In the genomic region with DNA sequence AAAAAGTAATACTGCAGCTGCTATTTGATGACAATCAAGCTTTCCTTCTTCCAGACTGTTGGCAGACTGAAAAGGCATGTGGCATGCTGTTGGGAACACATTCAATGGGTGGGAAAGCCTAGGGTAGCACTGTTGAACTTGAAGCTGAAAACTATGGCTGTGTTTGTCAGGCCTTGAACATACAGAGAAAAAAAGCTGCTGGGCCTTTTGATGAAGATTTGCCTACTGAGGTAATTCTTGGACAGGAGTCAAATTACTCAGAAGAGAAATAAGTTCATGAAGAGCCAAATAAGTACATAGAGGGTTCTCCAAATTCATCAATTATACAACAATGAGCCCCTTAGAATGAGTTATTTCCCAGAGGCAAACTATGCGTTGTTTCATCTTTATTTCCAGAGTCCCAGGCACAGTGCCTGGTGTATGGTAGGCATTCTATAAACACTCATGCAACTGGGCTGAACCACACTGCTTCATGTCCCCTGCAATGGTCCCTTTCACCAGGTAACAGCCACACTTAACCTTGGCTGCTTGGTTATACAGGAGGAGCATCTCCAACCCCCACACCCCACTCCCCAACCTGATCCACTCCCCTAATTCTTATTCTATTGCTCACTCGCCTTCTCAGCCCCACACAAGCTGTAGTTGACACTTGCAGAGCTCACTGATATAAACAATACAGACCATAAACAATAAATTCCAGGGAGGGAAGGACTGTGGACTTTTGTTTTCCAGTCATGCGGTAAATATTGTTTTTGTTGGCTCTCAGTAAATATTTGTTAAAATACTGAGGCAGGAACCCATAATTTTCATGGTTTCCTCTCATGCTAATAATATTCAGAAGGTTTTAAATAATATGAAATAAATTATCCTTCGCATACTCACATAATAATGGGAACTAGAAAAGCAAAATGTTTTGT, we compare ENCODE assay signal across 23 mouse cellular contexts. TPM values are rescaled to one million over a fixed set of nuclear protein-coding genes. Genes with fewer than 3 reads are reported as not detected.
DNase-seq lines count a peak whose midpoint lies in the region; ATAC-seq lines count a peak whose summit lies in the region.
"Had no signal": no experiment of that assay in that cellular context is flagged by ENCODE, and none has a peak within 500 bp of the region (broad histone marks: within the 10 kb centered on the region; RNA-seq: fewer than 3 reads in every experiment).

No protein-coding gene starts in this region.

- no peak for ATAC-seq in embryonic facial prominence, embryonic 14.5 days (ENCODE audit: low read depth)
- ATAC-seq in hindbrain, embryonic 13.5 days (ENCODE audit: low FRiP score) = no peak
- no peak for ATAC-seq in hindbrain, embryonic 16.5 days
- peak; percentile 47; the same call in 1 of the 2 replicates for ATAC-seq in intestine, embryonic 16.5 days
- ATAC-seq: liver, postnatal 0 days had no signal

- no peaks in the 10 kb centered on the region for H3K27me3 ChIP-seq in embryonic facial prominence, embryonic 14.5 days (replicated peaks; ENCODE audit: control insufficient read depth, insufficient read depth, low read length)
- no peaks in the 10 kb centered on the region for H3K27me3 ChIP-seq in embryonic facial prominence, embryonic 10.5 days (replicated peaks; ENCODE audit: low read depth, poor library complexity, severe bottlenecking)
- H3K27me3 ChIP-seq in hindbrain, embryonic 13.5 days = no peaks in the 10 kb centered on the region
- no peaks in the 10 kb centered on the region for H3K27me3 ChIP-seq in hindbrain, embryonic 16.5 days (replicated peaks; ENCODE audit: control insufficient read depth, insufficient read depth, low read length)
- H3K27me3 ChIP-seq in intestine, embryonic 16.5 days (replicated peaks; ENCODE audit: control insufficient read depth, insufficient read depth, low read length) = no peaks in the 10 kb centered on the region
- H3K27me3 ChIP-seq: embryonic facial prominence, embryonic 13.5 days; limb, embryonic 12.5 days had no signal

- DNase-seq in embryonic facial prominence, embryonic 14.5 days (ENCODE audit: low spot score) = no peak
- no peak for DNase-seq in embryonic facial prominence, embryonic 10.5 days (ENCODE audit: low spot score)
- DNase-seq in Muller cell, postnatal 12 days (ENCODE audit: inconsistent ontology term) = peak; percentile 79
- no peak for DNase-seq in adrenal gland, adult 2 months
- no peak for DNase-seq in urinary bladder, postnatal 36 days (ENCODE audit: low spot score in 2 of 2)
- DNase-seq: adrenal gland, postnatal 36 days; cerebellum, adult 11-12 months; cerebellum, postnatal 14 days; gastrocnemius, postnatal 14 days; heart, adult 11 months; liver, postnatal 0 days; lung, postnatal 10 days; thymus, postnatal 14 days had no signal

- 66% methylated on average over 4 of the region's 4 CpGs for WGBS in embryonic facial prominence, embryonic 14.5 days
- WGBS in embryonic facial prominence, embryonic 10.5 days = 82% methylated on average over 4 of the region's 4 CpGs
- WGBS in hindbrain, embryonic 13.5 days = 64% methylated on average over 4 of the region's 4 CpGs
- 53% methylated on average over 4 of the region's 4 CpGs for WGBS in hindbrain, embryonic 16.5 days
- 55% methylated on average over 4 of the region's 4 CpGs for WGBS in intestine, embryonic 16.5 days

- peak overlapping the region; percentile 16; the same call in 1 of the 2 replicates for H3K27ac ChIP-seq in embryonic facial prominence, embryonic 14.5 days (replicated peaks; ENCODE audit: low read depth, low read length)
- no peak overlapping the region for H3K27ac ChIP-seq in embryonic facial prominence, embryonic 10.5 days (replicated peaks)
- peak overlapping the region; percentile 12; the same call in 1 of the 2 replicates for H3K27ac ChIP-seq in hindbrain, embryonic 13.5 days
- no peak overlapping the region for H3K27ac ChIP-seq in hindbrain, embryonic 16.5 days (ENCODE audit: low read depth, low read length)
- peak overlapping the region; percentile 41 for H3K27ac ChIP-seq in intestine, embryonic 16.5 days (ENCODE audit: low read length)
- H3K27ac ChIP-seq: hindbrain, embryonic 14.5 days had no signal

- H3K4me3 ChIP-seq in embryonic facial prominence, embryonic 14.5 days (ENCODE audit: low read depth, low read length) = no peak overlapping the region
- H3K4me3 ChIP-seq in embryonic facial prominence, embryonic 10.5 days = no peak overlapping the region
- H3K4me3 ChIP-seq in hindbrain, embryonic 13.5 days = no peak overlapping the region
- H3K4me3 ChIP-seq in hindbrain, embryonic 16.5 days (ENCODE audit: low read length) = no peak overlapping the region
- H3K4me3 ChIP-seq in intestine, embryonic 16.5 days (ENCODE audit: low read length) = no peak overlapping the region
- H3K4me3 ChIP-seq: embryonic facial prominence, embryonic 13.5 days; limb, embryonic 12.5 days had no signal

- no peak overlapping the region for H3K9ac ChIP-seq in embryonic facial prominence, embryonic 14.5 days (ENCODE audit: low read depth, low read length)
- H3K9ac ChIP-seq in hindbrain, embryonic 13.5 days = no peak overlapping the region
- H3K9ac ChIP-seq in hindbrain, embryonic 16.5 days (ENCODE audit: low read depth, low read length) = no peak overlapping the region
- no peak overlapping the region for H3K9ac ChIP-seq in intestine, embryonic 16.5 days (ENCODE audit: low read depth, low read length)
- H3K9ac ChIP-seq: embryonic facial prominence, embryonic 13.5 days; hindbrain, embryonic 14.5 days; limb, embryonic 12.5 days; liver, postnatal 0 days had no signal

- no peaks in the 10 kb centered on the region for H3K36me3 ChIP-seq in embryonic facial prominence, embryonic 14.5 days (ENCODE audit: control insufficient read depth, insufficient read depth, low read length)
- no peaks in the 10 kb centered on the region for H3K36me3 ChIP-seq in embryonic facial prominence, embryonic 10.5 days (replicated peaks)
- no peaks in the 10 kb centered on the region for H3K36me3 ChIP-seq in hindbrain, embryonic 13.5 days
- H3K36me3 ChIP-seq in hindbrain, embryonic 16.5 days (ENCODE audit: control insufficient read depth, insufficient read depth, low read length) = no peaks in the 10 kb centered on the region
- H3K36me3 ChIP-seq in intestine, embryonic 16.5 days (ENCODE audit: control insufficient read depth, insufficient read depth, low read length) = no peaks in the 10 kb centered on the region
- H3K36me3 ChIP-seq: embryonic facial prominence, embryonic 13.5 days; limb, embryonic 12.5 days had no signal

- peaks cover 16% of the 10 kb centered on the region for H3K4me1 ChIP-seq in embryonic facial prominence, embryonic 14.5 days (ENCODE audit: control insufficient read depth, insufficient read depth, low read length)
- H3K4me1 ChIP-seq in embryonic facial prominence, embryonic 10.5 days = peaks cover 6% of the 10 kb centered on the region; the same call in 1 of the 2 replicates
- H3K4me1 ChIP-seq in hindbrain, embryonic 13.5 days (replicated peaks) = 0 out of 2 replicates have a peak, but pooled peaks cover 3% of the 10 kb centered on the region
- no peaks in the 10 kb centered on the region for H3K4me1 ChIP-seq in hindbrain, embryonic 16.5 days (ENCODE audit: control insufficient read depth, insufficient read depth, low read depth, low read length)
- peaks cover 29% of the 10 kb centered on the region for H3K4me1 ChIP-seq in intestine, embryonic 16.5 days (ENCODE audit: control insufficient read depth, insufficient read depth, low read length)

- H3K9me3 ChIP-seq in embryonic facial prominence, embryonic 14.5 days (ENCODE audit: control insufficient read depth, low read length) = no peaks in the 10 kb centered on the region
- H3K9me3 ChIP-seq in embryonic facial prominence, embryonic 10.5 days = no peaks in the 10 kb centered on the region
- H3K9me3 ChIP-seq in hindbrain, embryonic 13.5 days = no peaks in the 10 kb centered on the region
- no peaks in the 10 kb centered on the region for H3K9me3 ChIP-seq in hindbrain, embryonic 16.5 days (ENCODE audit: control insufficient read depth, low read length)
- H3K9me3 ChIP-seq in intestine, embryonic 16.5 days (ENCODE audit: control insufficient read depth, low read length) = no peaks in the 10 kb centered on the region
- H3K9me3 ChIP-seq: embryonic facial prominence, embryonic 13.5 days; limb, embryonic 12.5 days had no signal

- H3K4me2 ChIP-seq in embryonic facial prominence, embryonic 14.5 days (ENCODE audit: low read depth, low read length) = no peak overlapping the region
- H3K4me2 ChIP-seq in hindbrain, embryonic 13.5 days = no peak overlapping the region
- no peak overlapping the region for H3K4me2 ChIP-seq in hindbrain, embryonic 16.5 days (ENCODE audit: low read length)
- no peak overlapping the region for H3K4me2 ChIP-seq in intestine, embryonic 16.5 days (ENCODE audit: low read depth, low read length)
- H3K4me2 ChIP-seq: embryonic facial prominence, embryonic 13.5 days; hindbrain, embryonic 14.5 days; limb, embryonic 12.5 days; liver, embryonic 11.5 days; midbrain, embryonic 11.5 days had no signal

RNA-seq across cellular contexts. Expression of gene Ccn2, which starts 22.9 kb away (rescaled TPM):
- 14.7 and 16.7 TPM in 2 replicates for polyA plus RNA-seq in embryonic facial prominence, embryonic 14.5 days (2014; fragmentation: Nextera tagmentation; extraction: Ambion mirVana)
- 7.9 and 10.1 TPM in 2 replicates for polyA plus RNA-seq in embryonic facial prominence, embryonic 10.5 days (2016; fragmentation: Nextera tagmentation; extraction: Ambion mirVana)
- polyA plus RNA-seq in hindbrain, embryonic 13.5 days (2015; fragmentation: Nextera tagmentation; extraction: Ambion mirVana) = 3.2 and 3.8 TPM in 2 replicates
- polyA plus RNA-seq in hindbrain, embryonic 16.5 days (2015; fragmentation: Nextera tagmentation; extraction: Ambion mirVana) = 3.6 and 5.4 TPM in 2 replicates
- polyA plus RNA-seq in intestine, embryonic 16.5 days (2015; fragmentation: Nextera tagmentation; extraction: Ambion mirVana) = 8.9 and 12.7 TPM in 2 replicates
- 10 to 100 TPM; 51.1 to 78.2 TPM for total RNA-seq in adrenal gland, adult 2 months (2021)
- 241 and 278 TPM in 2 replicates for polyA plus RNA-seq in adrenal gland, adult 2 months (2012; rRNA removed)
- total RNA-seq: megakaryocyte progenitor cell, adult 5-6 weeks; neutrophil, adult 5-6 weeks had no signal

Comparison
In these comparisons a context has a peak if more than half of its experiments do, and no peak if none do; other contexts are left out.
1. H3K27ac ChIP-seq: peak in embryonic facial prominence, embryonic 14.5 days (single experiment), hindbrain, embryonic 13.5 days (single experiment) and intestine, embryonic 16.5 days (single experiment); none in embryonic facial prominence, embryonic 10.5 days (single experiment) and hindbrain, embryonic 16.5 days (single experiment).
2. RNA of gene Ccn2, which starts 22.9 kb away (polyA plus RNA-seq): 241 to 278 TPM in adrenal gland, adult 2 months; 14.7 to 16.7 TPM in embryonic facial prominence, embryonic 14.5 days, 8.9 to 12.7 TPM in intestine, embryonic 16.5 days, 7.9 to 10.1 TPM in embryonic facial prominence, embryonic 10.5 days, 3.6 to 5.4 TPM in hindbrain, embryonic 16.5 days and 3.2 to 3.8 TPM in hindbrain, embryonic 13.5 days; every median in the first group is over 10 times any median in the second.